Mouse (Mus musculus) brain, embryonic 14.5 days (tissue): Measurements from ENCODE around the gene Ucp2.
A peak's percentile ranks its signal among the peaks of the same experiment; 100 is the strongest.

Experiments
- CTCF ChIP-seq: fragments of 200-500 bp; IDR thresholded peaks from 2 replicates; pipeline ENCODE4 v1.5.1; 2012; ENCODE audit warnings: inconsistent platforms, mild to moderate bottlenecking, moderate library complexity, borderline replicate concordance; ENCODE audit not compliant: insufficient read depth, insufficient read length; ENCODE audit errors: extremely low read depth
- POLR2A ChIP-seq: fragments of 200-500 bp; IDR thresholded peaks from 2 replicates; pipeline ENCODE4 v1.6.1; 2012; ENCODE audit warnings: mild to moderate bottlenecking, inconsistent platforms, borderline replicate concordance; ENCODE audit not compliant: poor library complexity, insufficient read depth, insufficient read length, severe bottlenecking; ENCODE audit errors: extremely low read depth

DNA sequence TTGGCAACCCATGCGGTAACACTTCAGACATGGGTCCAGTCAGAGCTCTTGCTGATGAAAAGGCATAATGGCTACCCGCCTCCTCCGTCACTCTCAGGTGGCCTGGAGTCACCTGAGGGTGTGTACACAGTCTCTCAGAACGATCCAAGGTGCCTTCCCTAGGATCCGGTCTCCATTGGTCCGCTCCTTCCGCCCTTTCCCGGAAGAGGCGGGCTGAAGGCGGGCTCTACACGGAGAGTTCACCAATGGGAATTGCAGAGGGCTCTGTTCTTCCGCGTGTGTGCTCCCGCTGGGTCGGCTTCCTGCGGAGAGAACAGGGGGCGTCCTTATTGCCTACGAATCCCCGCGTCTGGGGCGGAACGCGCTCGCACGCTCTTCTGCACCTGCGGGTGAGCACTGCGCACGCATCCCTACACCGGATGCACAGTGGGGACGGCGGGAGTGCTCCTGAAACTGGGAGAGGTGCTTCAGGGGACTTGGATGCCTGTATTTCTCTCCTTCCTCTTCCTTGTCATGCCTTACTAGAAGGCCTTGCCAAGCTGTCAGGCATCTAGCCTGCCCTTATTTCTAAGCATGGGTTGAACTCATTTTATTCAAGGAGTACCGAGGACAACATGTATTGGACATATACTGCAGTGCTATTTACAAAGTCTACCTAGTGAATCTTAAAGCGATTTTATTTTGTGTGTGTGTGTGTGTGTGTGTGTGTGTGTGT lies 43.8 kb downstream of the Ucp2 start, which contains the start of gene Coa4:
- TF ChIP-seq POLR2A: peak; percentile 44; the same call in 1 of the 2 replicates
- no peak for TF ChIP-seq CTCF
